Mouse (Mus musculus) adrenal gland, postnatal 36 days (tissue): ENCODE measurements at regions not wholly inside any gene's neighbourhood (a gene's known extent, or its start where the extent isn't known, plus 50 kb on each side); places are given as distances from the start of the nearest gene placed in this dataset.
A peak's percentile ranks its signal among the peaks of the same experiment; 100 is the strongest.

Experiments
- DNase-seq, 2 experiments: peaks; one replicate each; pipeline ENCODE4 v3.0.0; 2021; ENCODE audit warnings: mixed read lengths in 1 of 2

DNA sequence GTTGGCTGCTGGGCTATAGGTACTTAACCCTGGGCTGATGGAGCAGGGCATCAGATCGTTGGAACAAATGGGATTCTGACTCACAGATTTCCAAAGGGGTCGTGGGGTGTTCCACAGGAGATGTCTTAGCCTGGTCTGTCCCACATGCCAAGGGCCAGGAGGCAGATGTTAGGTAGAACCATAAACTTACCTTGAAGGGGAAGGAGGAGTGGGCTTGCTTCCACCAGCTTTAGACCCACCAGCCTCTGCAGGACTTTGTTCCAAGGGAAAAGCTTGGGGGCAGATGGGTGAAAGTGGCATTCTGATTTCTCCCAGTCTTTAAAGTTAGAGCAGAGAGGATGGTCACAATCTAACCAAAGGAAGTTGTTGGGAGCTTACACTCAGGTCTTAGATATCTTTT is 165.7 kb upstream of the Agap1 start:
- DNase-seq, result no peak

DNA sequence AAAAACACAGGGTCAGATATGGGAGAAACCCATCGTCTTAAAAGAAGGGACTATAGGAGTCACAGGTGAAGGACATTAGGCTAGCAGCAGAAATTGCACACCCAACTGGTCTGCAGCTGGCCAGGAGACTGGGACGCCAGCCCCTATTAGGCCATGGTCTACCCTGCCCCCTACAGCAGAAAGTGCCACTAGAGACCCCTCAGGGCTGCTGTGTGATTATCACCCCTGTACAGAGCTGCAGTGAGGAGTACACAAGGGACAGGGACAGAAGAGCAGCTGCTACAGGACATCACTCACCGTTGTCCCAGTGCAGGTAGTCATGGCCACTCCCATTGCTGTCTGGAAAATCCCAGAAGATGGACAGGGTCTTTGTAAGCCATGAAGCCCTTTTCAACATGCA is 157.9 kb upstream of the Agap1 start:
- DNase-seq, result no peak

DNA sequence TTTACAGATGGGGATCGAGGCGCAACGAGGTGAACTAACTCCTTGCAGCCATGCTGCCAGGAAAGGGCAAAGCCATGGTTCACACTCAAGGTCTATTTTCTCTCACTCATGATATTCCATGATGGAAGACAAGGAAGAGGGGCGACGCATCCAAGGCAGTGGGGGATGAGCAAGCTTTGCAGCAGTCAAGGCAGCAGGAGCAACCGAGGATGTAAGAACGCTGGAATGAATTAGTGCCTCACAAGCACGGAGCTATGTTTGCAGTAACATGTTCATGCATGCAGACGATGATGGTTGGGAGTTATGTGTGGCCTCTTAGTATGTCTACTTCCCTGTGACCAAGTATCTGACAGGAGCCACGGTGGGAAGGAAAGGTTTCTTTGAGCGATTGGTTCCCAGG is 156.8 kb upstream of the Agap1 start:
- DNase-seq, result no peak

DNA sequence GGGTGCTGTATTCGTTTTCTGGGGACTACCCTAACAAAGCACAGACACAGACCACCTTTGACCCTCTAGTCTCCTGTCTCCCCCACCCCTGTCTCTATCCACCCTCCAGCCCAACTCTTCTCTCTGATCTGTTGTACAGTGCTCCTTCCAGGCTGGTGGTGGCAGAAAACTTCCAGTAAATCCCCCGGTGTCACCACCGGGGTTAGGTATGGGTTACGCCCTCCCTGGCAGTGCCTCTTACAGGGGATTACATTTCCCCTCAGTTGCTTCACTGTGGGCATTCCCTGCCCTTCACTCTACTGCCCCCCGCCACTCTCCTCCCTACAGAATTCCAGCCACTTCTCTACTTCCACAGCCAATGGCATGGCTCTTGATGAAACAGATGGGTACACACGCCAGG is 153.5 kb upstream of the Agap1 start:
- DNase-seq, result no peak

DNA sequence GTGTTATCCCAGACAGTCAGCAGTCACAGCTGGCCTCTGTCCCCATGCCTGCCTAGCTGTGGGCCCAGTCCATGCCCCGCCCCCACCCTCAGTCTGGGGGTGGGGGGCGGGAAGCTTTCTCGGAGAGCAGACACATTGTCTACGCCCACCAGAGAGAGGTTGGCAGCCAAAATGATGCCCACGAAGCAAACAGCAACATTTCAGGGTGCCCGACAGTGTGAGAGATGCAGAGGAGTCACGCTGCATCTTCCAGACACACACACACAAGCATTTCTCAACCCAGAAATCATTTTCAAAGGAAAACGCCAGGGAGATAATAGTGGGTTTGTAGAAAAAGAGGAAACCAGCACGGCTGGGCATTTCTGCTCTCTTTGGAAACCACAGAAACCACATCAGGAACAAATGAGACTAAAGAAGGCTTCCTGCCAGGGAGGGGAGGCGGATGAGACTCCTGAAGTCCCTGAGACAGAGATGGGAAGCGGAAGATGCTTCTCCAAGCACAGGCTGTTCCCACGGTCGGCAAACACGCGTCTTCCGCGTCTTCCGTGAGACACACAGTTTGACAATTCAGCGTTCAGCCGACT is 152.1 kb upstream of the Agap1 start:
- DNase-seq, result no peak

DNA sequence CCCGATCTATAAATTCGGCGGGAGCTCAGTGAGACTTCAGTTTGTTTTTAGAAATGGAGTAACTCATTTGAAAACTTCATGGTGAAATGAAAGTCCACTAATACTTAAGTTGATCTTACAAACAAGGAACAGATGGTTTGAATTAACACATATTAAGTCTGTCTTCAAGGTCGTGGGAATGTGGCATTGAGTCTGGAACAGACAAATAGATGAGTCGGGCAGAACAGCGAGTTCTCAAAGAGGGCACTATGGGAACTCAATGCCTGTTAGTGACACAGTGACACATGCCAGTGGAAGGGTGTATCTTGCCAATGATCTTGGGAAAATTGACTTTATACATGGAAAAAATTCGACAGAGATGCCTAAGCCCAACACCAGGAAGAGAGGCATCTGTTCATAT is 149.4 kb upstream of the Agap1 start:
- no peak for DNase-seq

DNA sequence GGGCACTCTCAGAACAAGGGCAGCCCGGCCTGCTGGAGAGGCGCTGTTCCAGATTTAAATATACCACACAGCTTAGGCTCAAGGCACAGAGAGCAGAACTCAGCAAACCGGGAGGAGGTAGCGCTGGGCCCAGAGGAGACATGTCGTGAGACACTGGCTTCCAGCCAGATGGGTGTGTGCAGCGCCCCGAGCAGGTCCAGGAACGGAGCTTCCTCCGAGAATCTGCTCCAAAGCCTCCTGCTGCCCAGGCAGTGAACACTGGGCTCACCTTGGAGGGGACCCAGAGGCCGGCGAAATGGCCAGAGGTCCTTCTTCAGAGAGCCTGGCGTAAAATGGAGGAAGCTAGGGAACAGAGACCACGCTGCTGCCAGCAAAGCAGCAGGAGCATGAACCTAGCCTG is 145.8 kb upstream of the Agap1 start:
- peak; percentile 52 to 57 for DNase-seq

DNA sequence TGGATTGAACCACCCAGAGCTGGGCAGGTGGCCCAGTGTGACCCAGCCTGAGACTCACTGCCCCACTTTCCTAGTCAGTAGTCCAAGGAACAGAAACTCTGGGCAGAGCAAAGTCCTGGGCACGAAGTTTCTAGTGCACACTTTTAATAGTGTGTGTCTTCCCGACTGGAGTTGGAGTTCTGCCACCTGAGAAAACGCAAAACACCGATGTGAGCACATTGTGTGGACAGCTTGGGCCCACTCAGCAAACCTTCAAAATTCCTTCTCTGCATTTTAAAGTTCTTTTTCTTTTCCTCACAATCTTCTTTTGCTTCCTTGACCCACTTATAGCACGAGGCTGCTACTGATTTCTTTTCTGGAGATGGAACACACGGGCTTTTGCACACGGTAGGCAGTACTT is 141.5 kb upstream of the Agap1 start:
- DNase-seq, result no peak

DNA sequence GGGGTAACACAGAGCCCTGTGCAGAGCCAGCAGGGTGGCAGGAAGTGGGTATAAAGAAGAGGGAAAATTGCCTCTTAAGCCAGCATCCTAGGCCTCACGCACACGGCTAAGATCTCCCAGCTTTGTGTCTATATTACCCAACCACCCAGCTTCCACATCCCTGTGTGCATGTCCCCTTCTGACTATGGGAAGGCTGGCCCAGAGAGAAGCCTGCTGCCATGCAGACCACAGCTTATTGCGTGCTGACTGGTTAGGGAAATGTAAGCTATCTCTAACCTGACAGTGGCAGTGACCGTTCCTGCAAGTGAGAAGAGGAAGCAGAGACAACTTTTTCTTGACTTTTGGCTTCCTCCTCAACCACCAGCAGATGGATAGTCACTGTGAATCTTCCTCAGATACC is 136.7 kb upstream of the Agap1 start:
- no peak for DNase-seq

DNA sequence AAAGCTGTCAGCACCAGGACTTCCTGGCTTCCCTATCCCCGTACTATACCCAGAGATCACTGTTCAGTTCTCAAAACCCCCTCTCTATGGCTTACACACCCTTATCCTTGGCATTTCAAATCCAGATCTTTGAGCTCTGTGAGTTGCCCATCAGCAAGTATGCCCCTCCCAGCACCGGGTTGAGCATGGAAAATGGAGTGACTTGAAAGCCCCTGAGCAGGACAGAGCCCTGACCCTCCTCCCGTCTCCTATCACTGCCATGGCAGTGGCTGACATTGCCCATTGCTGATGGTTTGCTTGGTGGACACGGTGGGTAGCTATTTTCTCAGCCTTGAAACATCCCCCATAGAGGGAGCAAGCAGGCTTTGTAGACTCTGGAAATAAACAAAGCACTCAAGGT is 135.9 kb upstream of the Agap1 start:
- no peak for DNase-seq

DNA sequence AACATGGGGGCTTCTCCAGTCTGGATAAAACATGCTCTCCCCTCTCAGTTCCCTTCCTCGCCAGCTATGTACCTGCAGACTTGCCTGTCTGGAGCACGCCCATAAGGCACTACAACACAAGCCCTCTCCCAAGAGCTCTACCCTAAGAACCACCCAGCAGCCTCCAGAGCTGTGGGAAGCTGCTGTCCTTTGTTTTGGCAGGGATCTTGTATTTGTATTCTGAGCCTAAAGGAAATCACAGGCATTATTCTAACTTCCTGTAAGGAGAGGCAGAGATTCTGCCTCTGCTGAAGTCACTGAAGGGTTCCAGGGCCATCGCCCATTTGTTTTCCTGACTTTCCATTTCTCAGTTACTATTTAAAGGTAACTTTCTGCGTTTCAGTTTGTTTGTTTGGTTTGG is 132.0 kb upstream of the Agap1 start:
- no peak for DNase-seq

DNA sequence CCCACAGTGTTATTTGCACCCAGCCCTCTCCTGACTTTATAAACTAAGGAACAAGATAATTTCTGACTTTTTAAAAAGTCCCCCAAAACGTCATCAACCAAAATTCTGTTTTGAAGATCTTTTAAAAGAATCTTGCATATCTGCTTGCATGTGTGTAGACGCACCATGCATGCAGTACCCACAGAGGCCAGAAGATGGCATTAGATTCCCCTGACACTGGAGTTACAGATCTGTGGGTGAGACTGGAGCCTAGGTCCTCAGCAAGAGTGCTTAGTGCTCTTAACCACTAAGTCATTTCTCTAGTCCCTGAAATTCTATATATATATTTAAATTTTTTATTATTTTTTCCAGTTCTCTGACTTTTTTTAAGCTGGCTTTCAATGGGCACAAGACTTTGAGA is 131.5 kb upstream of the Agap1 start:
- peak; percentile 67 to 77 for DNase-seq

DNA sequence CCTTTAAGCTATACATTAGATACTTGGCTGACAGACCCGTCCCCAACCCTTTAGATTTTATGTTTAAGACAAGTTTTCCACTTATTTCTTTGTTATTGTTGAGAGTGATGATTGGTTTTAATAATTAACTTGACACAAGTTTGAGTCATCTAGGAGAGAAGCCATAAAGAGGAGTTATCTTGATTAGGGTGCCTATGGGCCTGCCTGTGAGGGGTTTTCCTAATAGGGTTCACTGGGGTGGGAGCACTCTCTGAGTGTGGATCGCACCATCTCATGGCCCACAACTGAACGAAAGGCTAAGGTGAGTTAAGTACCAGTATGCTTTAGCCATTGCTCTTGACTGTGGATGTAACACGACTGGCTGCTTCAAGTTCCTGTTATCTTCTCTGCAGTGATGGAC is 123.3 kb upstream of the Agap1 start:
- DNase-seq, result no peak

DNA sequence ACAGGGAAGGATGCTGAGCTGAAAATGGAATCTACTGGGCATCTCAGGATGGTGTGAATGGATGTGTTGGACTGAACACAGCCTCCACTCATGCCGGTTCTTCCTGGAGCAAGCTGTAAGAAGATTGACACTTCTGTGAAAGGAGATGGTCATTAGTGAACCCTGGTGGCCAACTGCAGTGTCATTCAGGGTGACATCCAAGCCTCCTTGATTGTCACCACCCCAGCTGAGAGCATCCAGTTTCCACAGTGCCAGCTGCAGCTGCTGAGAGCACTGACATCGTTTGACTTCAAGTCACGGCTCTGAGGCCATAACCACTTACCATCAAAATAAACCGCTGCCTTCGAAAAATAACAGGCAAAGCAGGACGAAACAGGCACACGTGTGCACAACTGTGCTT is 121.9 kb upstream of the Agap1 start:
- DNase-seq, result no peak

DNA sequence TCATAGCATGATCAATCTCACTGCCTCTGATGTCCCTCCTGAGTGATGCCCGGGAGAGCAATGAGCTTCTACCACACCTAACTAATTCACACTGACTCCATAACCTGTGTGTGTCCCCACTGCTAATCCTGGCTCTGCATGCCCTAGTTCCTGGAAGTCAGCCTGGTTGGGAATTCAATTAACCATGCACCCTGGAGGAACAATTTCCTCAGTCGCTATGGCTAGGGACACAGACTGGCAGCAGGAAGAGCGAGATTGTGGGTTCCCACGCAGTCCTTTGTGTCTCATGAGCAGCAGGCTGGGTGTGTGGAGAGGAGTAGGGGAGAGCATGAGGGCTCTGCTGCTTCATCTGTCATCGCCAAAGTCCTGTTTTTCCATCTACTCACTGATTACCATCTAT is 116.7 kb upstream of the Agap1 start:
- no peak for DNase-seq

DNA sequence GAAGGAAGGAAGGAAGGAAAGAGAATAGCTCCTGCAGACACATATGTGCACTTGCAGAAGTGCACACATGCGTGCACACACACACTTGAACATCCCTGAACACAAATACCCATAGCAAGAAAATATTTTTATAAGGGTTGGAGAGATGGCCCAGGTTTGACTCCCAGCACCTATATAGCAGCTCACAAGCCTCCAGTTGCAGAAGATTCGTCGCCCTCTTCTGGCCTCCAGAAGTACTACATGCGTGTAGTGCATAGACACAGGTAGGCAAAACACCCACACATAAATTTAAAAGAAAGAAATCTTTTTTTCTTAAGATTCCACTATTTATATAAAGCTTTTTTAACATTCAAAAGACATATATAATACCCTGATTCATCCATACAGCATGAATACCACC is 111.8 kb upstream of the Agap1 start:
- peak in 1 of 2 experiments; percentile 16 for DNase-seq

DNA sequence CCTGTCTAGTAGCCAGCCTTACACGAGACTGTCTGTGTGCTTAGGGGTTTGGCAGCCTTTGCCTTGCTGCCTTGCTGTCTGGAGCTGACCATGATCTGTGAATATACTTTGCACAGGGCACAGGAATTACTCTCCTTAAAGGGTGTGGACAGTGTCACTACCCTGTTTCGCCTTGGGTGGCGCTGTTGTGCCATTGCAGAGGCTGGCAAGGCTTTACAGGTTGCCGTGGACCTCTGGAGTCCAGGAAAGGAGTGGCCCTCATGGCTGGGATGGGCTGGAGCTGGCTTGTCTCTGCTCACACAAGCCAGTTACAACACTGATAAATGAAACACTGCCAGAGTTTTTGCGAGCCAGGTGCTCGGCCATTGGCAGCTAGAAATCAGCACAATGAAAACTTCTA is 110.1 kb upstream of the Agap1 start:
- peak; percentile 66 to 75 for DNase-seq

DNA sequence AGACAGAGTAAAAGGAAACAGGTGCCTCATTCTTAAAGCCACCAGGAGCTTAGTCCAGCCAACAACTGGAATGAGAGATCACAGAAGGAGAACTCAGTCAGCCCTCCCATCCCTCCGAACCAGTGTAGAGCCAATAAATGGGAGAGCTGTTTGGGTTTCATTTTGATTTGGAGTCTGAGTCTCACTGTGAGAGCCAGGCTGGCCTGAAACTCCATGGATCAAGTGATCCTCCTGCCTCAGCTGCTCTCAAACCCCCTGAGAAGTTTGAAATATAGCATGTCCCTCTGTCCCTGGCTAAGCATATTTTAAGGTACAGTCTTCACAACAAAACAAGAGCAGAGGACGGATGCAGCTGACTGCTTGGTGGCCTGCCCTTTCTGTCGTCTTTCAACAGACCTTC is 107.3 kb upstream of the Agap1 start:
- no peak for DNase-seq

DNA sequence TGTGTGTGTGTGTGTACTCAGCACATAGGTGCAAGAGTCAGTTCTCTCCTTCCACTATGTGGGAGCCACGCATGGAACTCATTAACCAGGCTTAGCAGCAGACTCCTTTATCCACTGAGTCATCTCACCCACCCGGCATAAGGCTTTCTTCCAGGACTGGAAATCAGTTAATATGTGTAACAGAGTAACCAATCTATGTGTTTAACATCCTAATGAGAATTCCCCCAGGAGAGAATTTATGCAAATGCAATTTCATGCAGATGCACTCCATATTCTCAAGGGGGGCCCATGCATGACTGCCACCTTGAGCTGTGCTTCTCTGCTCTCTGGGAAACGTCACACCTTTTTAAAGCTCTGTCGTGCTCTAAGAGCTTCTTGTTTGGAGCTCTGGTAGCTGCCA is 101.7 kb upstream of the Agap1 start:
- no peak for DNase-seq

DNA sequence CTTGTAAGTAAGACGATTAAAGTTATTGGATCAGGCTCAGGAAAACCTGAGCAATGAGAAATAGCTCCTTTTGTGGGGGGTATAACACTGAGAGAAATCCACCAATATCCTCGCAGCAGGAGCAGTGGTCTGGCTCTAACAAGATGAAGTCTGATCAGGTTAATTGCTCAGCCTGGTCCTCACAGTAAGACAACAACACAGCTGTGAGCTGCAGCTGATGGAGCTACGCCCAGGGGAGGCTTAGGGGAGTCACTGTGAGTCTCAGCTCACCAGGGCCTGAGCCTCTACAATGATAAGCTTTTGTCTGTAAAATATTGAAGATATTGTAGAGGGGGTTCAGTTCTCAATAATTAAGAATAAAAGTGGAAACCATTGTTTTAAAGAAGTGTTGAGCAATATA is 95.3 kb upstream of the Agap1 start:
- no peak for DNase-seq

DNA sequence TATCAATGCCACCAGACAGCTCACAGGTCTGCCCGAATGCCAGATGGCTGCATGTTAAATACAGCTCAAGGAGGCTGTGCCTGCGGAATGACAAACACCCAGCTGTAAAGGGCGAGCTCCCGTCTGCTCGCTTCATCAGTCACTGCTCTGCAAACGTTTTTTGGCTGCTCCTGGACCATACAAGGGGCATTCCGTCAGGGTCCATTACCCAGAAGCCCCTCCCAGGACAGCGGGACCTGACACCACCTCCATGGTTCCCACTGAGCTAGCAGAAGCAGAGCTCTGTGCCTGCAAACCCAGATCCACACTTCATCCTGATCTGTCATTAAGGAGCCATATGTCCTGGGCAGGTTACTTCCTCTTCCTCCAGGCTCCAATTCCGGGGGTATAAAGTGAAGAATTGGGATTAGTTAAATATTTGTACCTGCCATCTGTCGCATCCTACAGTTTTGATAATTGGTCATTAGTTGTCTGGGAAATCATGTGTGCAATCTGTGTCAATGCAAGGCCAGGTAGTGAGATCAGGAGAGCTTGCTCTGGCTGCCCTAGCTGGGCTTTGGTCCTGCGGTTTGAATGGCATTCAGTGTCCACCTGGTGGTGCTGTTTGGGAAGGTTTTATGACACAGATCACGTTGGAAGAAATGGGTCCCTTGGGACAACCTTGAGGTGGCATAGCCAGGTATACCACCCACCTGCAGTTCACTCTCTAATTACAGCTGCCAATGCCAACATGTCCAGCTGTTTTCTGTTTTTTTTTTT is 89.9 kb upstream of the Agap1 start:
- DNase-seq, result no peak

DNA sequence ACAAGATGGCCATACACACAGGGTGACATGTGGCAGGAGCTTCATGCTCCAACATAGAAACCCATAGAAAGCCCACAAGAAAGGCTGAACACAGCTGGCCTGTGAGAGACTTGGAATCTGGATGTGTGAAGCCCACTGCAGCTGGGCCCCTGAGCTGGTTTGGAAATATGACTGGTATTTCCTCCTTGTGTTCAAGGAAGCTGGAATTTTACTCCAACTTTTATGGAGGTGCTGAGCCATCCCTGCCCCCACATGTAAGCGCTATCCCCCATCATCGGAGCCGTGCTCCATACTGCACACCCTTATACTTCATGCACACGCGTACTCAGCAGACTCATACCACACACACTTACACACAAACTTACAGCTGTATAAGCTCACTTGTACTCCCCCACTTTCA is 87.7 kb upstream of the Agap1 start:
- DNase-seq, result no peak

DNA sequence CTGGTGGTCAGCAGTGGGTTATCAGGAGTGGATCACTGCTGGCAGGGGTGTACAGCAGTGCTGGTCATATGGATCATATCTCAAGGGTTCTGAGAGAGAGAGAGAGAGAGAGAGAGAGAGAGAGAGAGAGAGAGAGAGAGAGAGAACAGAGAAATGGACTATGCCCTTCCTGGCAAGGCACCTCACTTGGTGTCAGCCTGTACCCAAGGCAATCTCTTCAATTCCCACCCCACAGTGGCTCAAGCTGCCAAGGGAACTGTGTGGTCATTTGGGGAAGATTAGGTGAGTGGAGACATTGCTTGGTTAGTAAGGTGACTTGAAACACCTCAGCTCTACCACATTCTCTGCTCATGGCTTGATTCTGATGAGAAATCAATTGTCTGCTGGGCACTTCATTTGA is 80.8 kb upstream of the Agap1 start:
- no peak for DNase-seq

DNA sequence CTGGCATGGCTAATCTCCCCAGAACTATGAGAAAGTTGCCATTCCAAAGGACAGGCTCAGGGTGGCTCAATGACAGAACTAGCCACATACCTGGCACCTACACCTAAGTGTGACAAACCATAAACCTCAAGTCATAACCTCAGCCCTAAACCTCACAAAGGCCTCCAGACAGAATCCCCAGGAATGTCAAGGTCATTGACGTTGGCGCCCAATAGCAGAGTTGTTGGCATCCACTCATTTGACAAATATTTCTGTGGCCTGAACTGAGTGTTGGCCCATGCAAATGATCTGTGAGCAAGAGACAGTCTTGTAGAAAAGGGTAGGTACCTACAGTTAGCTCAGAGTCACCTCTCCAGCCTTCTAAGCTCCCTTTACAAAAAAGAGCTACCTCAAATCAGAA is 80.3 kb upstream of the Agap1 start:
- DNase-seq, result no peak

DNA sequence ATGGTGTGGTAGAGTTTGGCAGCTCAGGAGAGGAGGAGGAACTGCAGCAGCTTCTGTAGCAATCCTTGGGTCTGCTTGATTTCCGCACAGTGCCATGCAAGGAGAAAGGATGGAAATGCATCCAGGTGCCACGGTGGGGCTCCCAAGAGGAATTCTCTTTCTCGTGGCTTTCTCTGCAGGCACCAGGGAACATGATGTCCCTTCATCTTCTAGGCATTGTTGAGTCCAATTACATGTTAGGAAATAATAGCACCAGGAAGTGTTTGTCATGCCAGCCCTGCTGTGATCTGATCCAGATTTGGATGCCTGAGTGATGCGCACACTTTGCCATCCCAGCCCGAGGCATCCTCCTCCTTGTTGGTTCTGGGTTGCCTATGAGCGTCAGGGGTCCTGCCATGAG is 72.6 kb upstream of the Agap1 start:
- DNase-seq, result no peak
